Mouse (Mus musculus): ENCODE results near the gene Limch1.

DNA sequence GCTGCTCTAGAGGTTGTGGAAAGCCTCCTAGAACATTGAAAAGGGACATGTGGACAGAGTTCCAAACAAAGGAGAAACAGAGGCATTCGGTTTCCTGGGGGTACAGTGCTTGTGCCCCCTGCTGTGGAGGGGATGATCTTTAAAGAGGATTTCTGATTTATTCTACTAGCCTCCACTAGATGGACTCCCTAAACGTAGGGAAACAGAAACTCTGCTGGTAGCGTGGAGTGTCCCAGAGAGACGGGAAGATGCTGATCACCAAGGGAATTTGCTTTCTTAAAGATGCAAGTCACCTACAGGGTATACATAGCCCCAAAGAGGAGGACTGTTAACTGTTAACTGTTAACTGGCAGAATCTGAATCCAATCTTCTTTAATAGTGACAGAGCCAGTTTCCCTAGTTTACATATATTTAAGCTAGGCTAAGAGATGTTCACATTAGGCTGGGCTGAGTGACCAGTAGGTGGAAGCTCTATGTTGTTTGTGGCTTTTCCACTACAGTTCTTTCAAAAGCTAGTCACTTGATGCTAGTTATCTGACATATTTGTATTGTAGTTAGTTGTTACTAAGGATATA lies 35.1 kb upstream of the Limch1 start:
- TF ChIP-seq GATA1 (IDR thresholded peaks at IDR 0.05; ENCODE audit: borderline replicate concordance, low read length) (no peak), CTCF (IDR thresholded peaks at IDR 0.05; ENCODE audit: low read depth, low read length) (no peak), TAL1 (conservative IDR thresholded peaks at IDR 0.05; ENCODE audit: low read depth, low read length) (no peak), GATA2 (IDR thresholded peaks at IDR 0.05; ENCODE audit: borderline replicate concordance, low read depth, low read length) (no peak)
